Mouse (Mus musculus) CH12.LX (cell line): ENCODE measurements around the gene Pebp1.

ENCODE experiments used
- CHD2 ChIP-seq: IDR thresholded peaks from 2 replicates; pipeline ENCODE4 v1.6.1; 2011; ENCODE audit warnings: low read length, improper control_type of control experiment
- CTCF ChIP-seq, 2 experiments: IDR thresholded peaks in 1 of 2; conservative IDR thresholded peaks in 1 of 2; 2 replicates each; pipeline ENCODE4 v1.5.1; 2011 to 2012; ENCODE audit warnings: low read depth in 2 of 2, low read length in 2 of 2, improper control_type of control experiment in 1 of 2, inconsistent platforms in 1 of 2, mild to moderate bottlenecking in 1 of 2, moderate library complexity in 1 of 2
- ELF1 ChIP-seq: IDR thresholded peaks from 2 replicates; pipeline ENCODE4 v1.6.1; 2014; ENCODE audit warnings: low read depth, mild to moderate bottlenecking, inconsistent platforms, low read length, improper control_type of control experiment
- EP300 ChIP-seq: IDR thresholded peaks from 2 replicates; pipeline ENCODE4 v1.6.1; 2011; ENCODE audit warnings: low read length, improper control_type of control experiment
- HCFC1 ChIP-seq: IDR thresholded peaks from 2 replicates; pipeline ENCODE4 v1.6.1; 2012; ENCODE audit warnings: low read depth, mild to moderate bottlenecking, inconsistent platforms, low read length, improper control_type of control experiment
- MYC ChIP-seq: IDR thresholded peaks from 2 replicates; pipeline ENCODE4 v1.6.1; 2011; ENCODE audit warnings: low read depth, mild to moderate bottlenecking, improper control_type of control experiment, low read length
- POLR2A ChIP-seq: IDR thresholded peaks from 2 replicates; pipeline ENCODE4 v1.6.1; 2011; ENCODE audit warnings: low read depth, mild to moderate bottlenecking, improper control_type of control experiment, low read length
- ZMIZ1 ChIP-seq: IDR thresholded peaks from 2 replicates; pipeline ENCODE4 v1.6.1; 2012; ENCODE audit warnings: low read depth, mild to moderate bottlenecking, inconsistent platforms, low read length, improper control_type of control experiment

DNA sequence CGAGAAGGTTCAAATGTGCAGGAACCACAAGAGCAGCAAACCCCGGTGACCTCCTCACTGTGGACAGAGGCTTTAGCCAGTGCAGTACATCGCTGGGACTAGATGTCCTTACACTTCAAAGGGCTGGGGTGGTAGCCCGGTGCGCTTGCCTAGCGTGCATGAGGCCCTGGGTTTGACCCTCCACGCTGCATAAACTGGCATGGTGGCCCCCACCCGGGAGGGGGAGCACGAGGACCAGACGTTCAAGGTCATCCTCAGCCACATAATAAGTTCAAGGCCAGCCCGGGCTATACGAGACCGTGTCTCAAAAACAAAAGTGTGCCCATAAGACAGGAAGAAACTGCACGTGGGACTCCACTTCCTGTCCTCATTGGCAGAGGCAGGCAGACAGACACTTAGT, 19.5 kb downstream of the Pebp1 start:
- TF ChIP-seq POLR2A (no peak), CHD2 (no peak), ELF1 (no peak), CTCF (conservative IDR thresholded peaks at IDR 0.05 in 1 of 2, IDR thresholded peaks at IDR 0.05 in 1 of 2; ENCODE audit: low read depth in 2 of 2, low read length in 2 of 2) (no peak), ZMIZ1 (no peak), HCFC1 (no peak), EP300 (no peak), MYC (no peak)
